Mouse (Mus musculus): ENCODE results near the gene Klrc3. TPM values are rescaled to one million over a fixed set of nuclear protein-coding genes. Genes with fewer than 3 reads are reported as not detected.

Gene Klrc3
- total RNA-seq (2023), result not detected

DNA sequence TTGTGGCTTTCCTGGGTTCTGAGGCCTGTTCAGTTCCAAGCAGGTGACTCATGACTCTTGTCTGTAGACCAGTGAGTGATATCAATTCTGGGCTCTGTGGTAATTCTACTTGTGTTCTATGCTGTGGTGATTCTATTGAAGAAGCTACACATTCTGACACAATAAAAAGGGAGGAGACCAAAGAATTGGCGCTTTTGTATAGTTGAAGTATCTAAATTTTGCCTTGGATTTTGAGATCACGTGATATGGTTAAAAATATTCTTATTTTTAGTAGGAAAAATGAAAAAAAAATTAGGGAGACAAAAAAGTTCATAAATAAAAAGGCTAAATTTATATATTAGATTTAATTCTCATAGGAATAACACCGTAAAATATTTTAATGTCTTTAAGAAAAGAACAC is at the start of gene Klrc3:
Gene Klrc3 (minus strand): TSS at position 101 of the 400 bp plus-strand sequence.

DNA sequence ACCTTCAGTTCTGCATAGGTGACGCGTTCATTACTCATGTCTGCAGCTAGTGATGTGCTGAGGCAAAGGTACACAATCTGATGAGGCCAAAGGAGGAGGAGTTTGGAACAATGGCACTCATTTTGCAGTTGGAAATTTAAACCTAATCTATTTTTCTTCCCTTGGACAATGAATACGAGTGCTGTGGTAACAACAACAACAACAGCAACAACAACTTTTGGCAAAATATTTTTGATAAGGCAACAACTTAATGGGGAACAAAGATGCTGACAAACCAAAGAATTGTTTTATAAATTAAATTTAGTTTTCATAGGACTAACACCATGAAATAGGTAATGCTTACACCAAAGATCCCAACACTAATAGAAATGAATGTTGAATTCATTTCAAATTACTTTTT is 35.7 kb upstream of the Klrc3 start, which contains the start of gene Klrc1:
Gene Klrc1 (minus strand): TSS at position 101 of the 400 bp plus-strand sequence.

DNA sequence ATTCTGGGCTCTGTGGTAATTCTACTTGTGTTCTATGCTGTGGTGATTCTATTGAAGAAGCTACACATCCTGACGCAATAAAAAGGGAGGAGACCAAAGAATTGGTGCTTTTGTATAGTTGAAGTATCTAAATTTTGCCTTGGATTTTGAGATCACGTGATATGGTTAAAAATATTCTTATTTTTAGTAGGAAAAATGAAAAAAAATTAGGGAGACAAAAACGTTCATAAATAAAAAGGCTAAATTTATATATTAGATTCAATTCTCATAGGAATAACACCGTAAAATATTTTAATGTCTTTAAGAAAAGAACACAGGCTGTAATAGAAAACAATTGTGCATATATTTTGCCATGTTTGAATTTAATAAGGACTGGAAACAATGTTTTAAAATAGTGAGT is 17.5 kb upstream of the Klrc3 start, which contains the start of gene Klrc2:
Gene Klrc2 (minus strand): TSS at position 101 of the 400 bp plus-strand sequence.

DNA sequence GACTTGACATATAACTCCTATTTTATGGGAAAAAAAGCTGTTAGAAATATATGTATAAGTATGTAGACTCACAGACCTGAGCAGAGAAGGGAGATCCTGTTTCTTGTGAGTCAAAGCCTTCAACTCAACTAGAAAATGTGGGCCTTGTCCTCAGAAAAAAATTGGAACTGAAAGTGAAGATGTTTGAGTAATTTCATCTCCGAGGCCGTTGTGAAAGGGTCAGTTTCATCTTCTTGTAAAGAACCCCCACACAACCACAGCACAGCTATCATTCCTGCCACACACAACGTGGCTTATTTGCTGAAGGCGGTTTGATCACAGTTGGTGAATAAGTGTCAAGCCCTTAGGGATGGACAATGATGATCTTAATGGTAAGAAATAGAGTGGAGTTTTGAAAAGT is 19.4 kb downstream of the Klrc3 start, which contains the start of gene Klrk1:
Gene Klrk1 (minus strand): TSS at position 130 of the 400 bp plus-strand sequence.

DNA sequence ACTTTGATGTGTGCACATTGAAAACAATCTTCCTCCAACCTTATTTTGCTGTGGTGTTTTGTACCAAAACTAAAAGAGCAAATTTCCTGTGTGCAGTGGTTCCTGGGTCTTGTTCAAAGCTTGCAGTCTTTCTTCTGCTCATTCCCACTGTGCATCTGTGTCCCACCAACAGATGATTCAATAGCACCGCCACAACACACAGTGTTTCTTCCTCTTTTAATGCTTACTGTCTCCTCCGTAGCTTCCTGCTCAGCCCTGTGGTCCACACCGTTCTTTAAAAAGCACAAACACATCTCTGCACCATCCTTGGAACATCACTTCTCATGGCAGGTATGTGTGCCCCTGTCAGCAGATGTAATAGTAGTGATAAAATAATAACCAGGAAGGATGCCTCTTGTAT is 51.6 kb downstream of the Klrc3 start, which contains the start of gene Klrd1:
Gene Klrd1 (plus strand): TSS at position 275 of the 400 bp plus-strand sequence.

Other genes starting within 250 kb of the Klrc3 start
- 1 to 10 TPM; 6.6 to 7.2 TPM for gene Clec1b, start 246.0 kb downstream of the Klrc3 start, total RNA-seq (2023)
- gene Clec9a, start 234.5 kb downstream of the Klrc3 start, total RNA-seq (2023), result 1 to 10 TPM; 2.6 to 3.0 TPM
- under 1 TPM; 0.26 to 0.46 TPM for gene Clec1a, start 191.3 kb downstream of the Klrc3 start, total RNA-seq (2023)
- gene Olr1, start 136.2 kb downstream of the Klrc3 start, total RNA-seq (2023), result 10 to 100 TPM; 39.0 to 42.5 TPM
- 1 to 10 TPM in 1 of 2 experiments, under 1 TPM in 1; 0.77 to 1.5 TPM for gene Tmem52b, start 130.8 kb downstream of the Klrc3 start, total RNA-seq (2023)
- gene Gabarapl1, start 110.2 kb downstream of the Klrc3 start, total RNA-seq (2023), result 10 to 100 TPM; 18.5 to 22.4 TPM
- not detected for gene Klre1, start 65.4 kb downstream of the Klrc3 start, total RNA-seq (2023)
- not detected for gene Klrd1, start 51.6 kb downstream of the Klrc3 start, total RNA-seq (2023)
- 1 to 10 TPM; 1.4 to 1.8 TPM for gene Klrk1, start 19.5 kb downstream of the Klrc3 start, total RNA-seq (2023)
- gene Klrc2, start 17.4 kb upstream of the Klrc3 start, total RNA-seq (2023), result under 1 TPM in 1 of 2 experiments, not detected in 1; 0.13 TPM
- gene Klrc1, start 35.6 kb upstream of the Klrc3 start, total RNA-seq (2023), result not detected
- not detected for gene Klri1, start 73.8 kb upstream of the Klrc3 start, total RNA-seq (2023)
- gene Klri2, start 97.1 kb upstream of the Klrc3 start, total RNA-seq (2023), result not detected
- not detected for gene Gm156, start 140.9 kb upstream of the Klrc3 start, total RNA-seq (2023)
- gene Gm17631, start 219.3 kb upstream of the Klrc3 start, total RNA-seq (2023), result not detected
- gene Klra17, start 233.3 kb upstream of the Klrc3 start, total RNA-seq (2023), result 10 to 100 TPM; 45.4 to 70.7 TPM